Mouse (Mus musculus): ENCODE results near the gene Icam4.

DNA sequence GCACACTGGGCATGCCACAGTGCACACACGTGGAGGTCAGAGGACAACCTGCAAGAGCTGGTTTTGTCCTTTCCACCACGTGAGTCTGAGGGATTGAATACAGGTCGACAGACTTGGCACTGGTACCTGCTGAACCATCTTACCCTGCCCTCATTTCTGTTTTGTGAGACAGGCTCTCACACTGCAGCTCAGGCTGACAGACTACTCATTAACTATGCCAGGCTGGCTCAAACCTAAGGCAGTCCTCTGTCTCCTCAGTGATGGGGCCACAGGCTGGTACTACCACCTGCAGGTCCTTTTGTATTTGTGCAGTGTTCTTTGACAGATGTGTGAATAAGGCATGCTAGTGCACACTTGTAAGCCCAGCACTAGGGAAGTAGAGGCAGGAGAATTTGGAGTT is 34.1 kb upstream of the Icam4 start:
- no peak for TF ChIP-seq CTCF (conservative IDR thresholded peaks at IDR 0.05; ENCODE audit: low read length)
- no peak for TF ChIP-seq POU5F1 (IDR thresholded peaks at IDR 0.05; ENCODE audit: borderline replicate concordance, low read length)

Data from E14TG2a.4 (cell line).